Mouse (Mus musculus) MEL (cell line): ENCODE measurements around the gene Slc16a14.
"Not testable (repeated sequence)": the region's sequence is repeated elsewhere in the genome, so short reads cannot be mapped to it uniquely, and the experiment has no call there.

ENCODE experiments used
- CTCF ChIP-seq, 3 experiments: IDR thresholded peaks in 2 of 3; conservative IDR thresholded peaks in 1 of 3; 2 replicates each; pipeline ENCODE4 v1.5.1; 2011 to 2012; ENCODE audit warnings: low read length in 3 of 3, low read depth in 2 of 3, mild to moderate bottlenecking in 2 of 3, improper control_type of control experiment in 1 of 3, inconsistent platforms in 1 of 3, mixed read lengths in 1 of 3, moderate library complexity in 1 of 3; ENCODE audit not compliant: control insufficient read depth in 1 of 3, insufficient read depth in 1 of 3, poor library complexity in 1 of 3, severe bottlenecking in 1 of 3
- ELF1 ChIP-seq: IDR thresholded peaks from 2 replicates; pipeline ENCODE4 v1.6.1; 2014; ENCODE audit warnings: low read depth, mild to moderate bottlenecking, inconsistent platforms, low read length, improper control_type of control experiment, moderate library complexity
- MAFK ChIP-seq: IDR thresholded peaks from 2 replicates; pipeline ENCODE4 v1.6.1; 2011; ENCODE audit warnings: low read depth, mild to moderate bottlenecking, low read length, improper control_type of control experiment, borderline replicate concordance
- MXI1 ChIP-seq: IDR thresholded peaks from 2 replicates; pipeline ENCODE4 v1.6.1; 2011; ENCODE audit warnings: mild to moderate bottlenecking, low read depth, low read length, improper control_type of control experiment

DNA sequence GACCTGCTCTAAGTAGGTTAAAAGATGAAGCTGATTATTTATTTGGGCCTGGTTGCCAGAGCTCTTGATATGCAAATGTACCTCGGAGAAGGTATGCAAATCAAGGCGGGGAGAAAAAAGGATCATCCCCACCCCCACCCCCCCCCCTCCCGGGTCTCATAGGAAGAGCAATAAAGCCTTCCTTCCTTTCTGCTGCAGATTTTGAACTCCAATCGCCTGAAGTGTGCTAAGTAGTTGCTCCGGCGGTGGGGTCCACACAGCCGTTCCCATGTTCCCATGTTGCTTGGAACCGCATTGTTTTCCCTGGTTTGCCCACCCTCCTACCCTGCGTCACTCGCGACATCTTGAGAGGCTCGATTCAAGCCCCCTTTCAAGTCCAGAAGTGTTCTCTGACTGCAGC lies 26.8 kb upstream of the Slc16a14 start:
- not testable (repeated sequence) for TF ChIP-seq MAFK; MXI1; CTCF (IDR thresholded peaks at IDR 0.05 in 2 of 3, conservative IDR thresholded peaks at IDR 0.05 in 1 of 3; ENCODE audit: control insufficient read depth in 1 of 3, insufficient read depth in 1 of 3, low read depth in 2 of 3, low read length in 3 of 3, poor library complexity in 1 of 3, severe bottlenecking in 1 of 3); ELF1
